Mouse (Mus musculus) ES-E14 (cell line): Measurements from ENCODE around the gene Rnf166. TPM values are rescaled to one million over a fixed set of nuclear protein-coding genes. Genes with fewer than 3 reads are reported as not detected.

Experiments used
- DNase-seq: peaks from one replicate; pipeline ENCODE4 v3.0.0-alpha.2; 2013; ENCODE audit warnings: low read depth, low spot score
- H3K27ac ChIP-seq: 2 replicates; pipeline ENCODE4 v1.5.1; 2012; ENCODE audit warnings: low read depth, mild to moderate bottlenecking, low read length, moderate library complexity, mixed read lengths; ENCODE audit not compliant: poor library complexity, insufficient read depth, severe bottlenecking
- H3K36me3 ChIP-seq: 2 replicates; pipeline ENCODE4 v1.6.1; 2012; ENCODE audit warnings: mild to moderate bottlenecking, low read length, moderate library complexity, mixed read lengths; ENCODE audit not compliant: control insufficient read depth, poor library complexity, insufficient read depth, severe bottlenecking
- H3K4me1 ChIP-seq, 2 experiments: fragments of 150-350 bp in 1 of 2; sonication (generic) in 1 of 2; 2 replicates each; pipeline ENCODE4 v1.6.1; 2012; ENCODE audit warnings: low read length in 2 of 2, mild to moderate bottlenecking in 1 of 2, mixed read lengths in 1 of 2; ENCODE audit not compliant: control insufficient read depth in 2 of 2, insufficient read depth in 2 of 2, poor library complexity in 1 of 2
- H3K4me3 ChIP-seq, 2 experiments: fragments of 150-350 bp in 1 of 2; sonication (generic) in 1 of 2; 2 replicates each; pipeline ENCODE4 v1.5.1; 2012; ENCODE audit warnings: low read length in 2 of 2, low read depth in 1 of 2, mild to moderate bottlenecking in 1 of 2, mixed read lengths in 1 of 2; ENCODE audit not compliant: insufficient read depth in 1 of 2, poor library complexity in 1 of 2, severe bottlenecking in 1 of 2
- H3K9ac ChIP-seq: 2 replicates; pipeline ENCODE4 v1.6.1; 2012; ENCODE audit warnings: low read depth, mild to moderate bottlenecking, low read length, mixed read lengths; ENCODE audit not compliant: poor library complexity, insufficient read depth, severe bottlenecking
- H3K9me3 ChIP-seq: fragments of 150-350 bp; sonication (generic); 2 replicates; pipeline ENCODE4 v1.6.1; 2012; ENCODE audit warnings: low read depth, mild to moderate bottlenecking, low read length; ENCODE audit not compliant: control insufficient read depth, insufficient read depth
- CHD2 ChIP-seq: IDR thresholded peaks from 2 replicates; pipeline ENCODE4 v1.6.1; 2014; ENCODE audit warnings: mild to moderate bottlenecking, low read depth, low read length, inconsistent platforms
- HCFC1 ChIP-seq: IDR thresholded peaks from 2 replicates; pipeline ENCODE4 v1.6.1; 2012; ENCODE audit warnings: low read length, inconsistent platforms, borderline replicate concordance; ENCODE audit not compliant: insufficient read depth
- MAFK ChIP-seq: IDR thresholded peaks from 2 replicates; pipeline ENCODE4 v1.6.1; 2014; ENCODE audit warnings: mild to moderate bottlenecking, low read depth, low read length, inconsistent platforms; ENCODE audit not compliant: insufficient read depth
- ZC3H11A ChIP-seq: IDR thresholded peaks from 2 replicates; pipeline ENCODE4 v1.6.1; 2012; ENCODE audit warnings: low read depth, mild to moderate bottlenecking, inconsistent platforms, low read length, borderline replicate concordance
- ZNF384 ChIP-seq: IDR thresholded peaks from 2 replicates; pipeline ENCODE4 v1.6.1; 2012; ENCODE audit warnings: low read depth, low read length, inconsistent platforms
- in situ Hi-C, 2 experiments: fragments of 600-800 bp; cut with MboI; formaldehyde crosslinking; loops; one replicate each; pipeline ENCODE4 v1.15.1; 2025; ENCODE audit warnings: low sequenced_read_pairs in 2 of 2, inconsistent platforms in 1 of 2; ENCODE audit not compliant: unreplicated experiment in 2 of 2
- total RNA-seq: library from RNA; depleted of rRNA; stranded (reverse); fragments of 300-350 nt; gene quantifications from 2 replicates; pipeline ENCODE4 v1.2.3, GENCODE M21; 2012

The Rnf166 gene
- total RNA-seq, 1 experiment: 10.8 TPM

DNA sequence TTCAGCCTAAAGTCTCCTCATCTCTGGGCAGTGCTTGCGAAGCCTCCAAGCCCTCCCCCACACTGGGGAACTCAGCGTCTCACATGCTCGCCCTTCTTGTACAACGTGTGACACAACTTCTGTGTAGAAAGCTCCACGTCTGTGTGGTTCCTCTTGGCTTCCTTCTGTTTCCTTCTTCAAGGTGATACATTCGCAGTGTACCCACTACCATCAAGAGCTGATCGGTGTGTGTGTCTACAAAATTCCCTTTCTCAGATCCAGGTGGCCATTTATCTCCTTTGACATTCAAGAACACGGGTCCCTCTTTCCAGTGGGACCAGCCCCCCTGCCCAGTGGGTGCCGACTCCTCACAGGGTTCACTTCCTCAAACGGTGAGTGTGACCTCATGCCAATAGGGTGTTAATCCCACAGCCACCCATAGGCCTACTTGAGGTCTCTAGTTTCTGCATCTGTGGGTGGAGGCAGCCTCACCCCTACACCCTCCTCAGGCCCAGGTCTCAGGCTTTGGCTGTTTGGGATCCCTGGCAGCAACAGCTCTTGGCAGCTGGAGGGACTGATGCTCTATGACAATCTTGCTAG, 45.7 kb downstream of the Rnf166 start:
- no peak overlapping the region for H3K27ac ChIP-seq
- in situ Hi-C loops: no loop called here
- H3K9me3 ChIP-seq: no peaks in the 10 kb centered on the region
- no peak overlapping the region for H3K4me3 ChIP-seq
- no peak for DNase-seq
- TF ChIP-seq HCFC1 (no peak), MAFK (no peak), ZNF384 (no peak), CHD2 (no peak), ZC3H11A (no peak)
- peaks cover 14% of the 10 kb centered on the region; the same call in 1 of the 2 replicates for H3K36me3 ChIP-seq
- H3K9ac ChIP-seq: no peak overlapping the region
- H3K4me1 ChIP-seq: peaks cover 3 to 21% of the 10 kb centered on the region in 2 experiments; a peak in 2 of 4 replicates

DNA sequence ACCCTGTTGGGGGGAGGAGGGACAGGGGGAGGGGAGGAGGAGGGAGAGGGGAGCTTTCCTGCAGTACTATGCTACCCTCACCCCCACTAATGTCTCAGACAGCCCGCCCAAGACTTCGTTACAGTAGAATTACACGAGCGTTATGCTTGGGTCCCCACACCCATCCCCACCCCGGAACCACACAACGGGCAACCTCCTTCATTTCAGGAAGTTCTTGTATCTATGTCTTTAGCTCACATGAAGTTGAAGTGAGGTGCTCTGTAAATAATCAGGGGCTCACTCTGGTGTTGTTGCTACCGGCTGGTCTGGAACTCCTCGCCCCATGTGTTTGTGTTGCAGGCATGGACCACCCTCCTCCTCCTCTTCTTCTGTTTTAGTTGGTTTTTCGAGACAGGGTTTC, 47.7 kb downstream of the Rnf166 start:
- DNase-seq: no peak
- Histone ChIP-seq H3K4me1 (peaks cover 3 to 26% of the 10 kb centered on the region in 2 experiments; a peak in 2 of 4 replicates), H3K9ac (no peak overlapping the region), H3K27ac (no peak overlapping the region), H3K4me3 (no peak overlapping the region), H3K36me3 (peaks cover 3% of the 10 kb centered on the region; the same call in 1 of the 2 replicates), H3K9me3 (no peaks in the 10 kb centered on the region)
- in situ Hi-C loops: no loop called here
- no peak for TF ChIP-seq HCFC1

DNA sequence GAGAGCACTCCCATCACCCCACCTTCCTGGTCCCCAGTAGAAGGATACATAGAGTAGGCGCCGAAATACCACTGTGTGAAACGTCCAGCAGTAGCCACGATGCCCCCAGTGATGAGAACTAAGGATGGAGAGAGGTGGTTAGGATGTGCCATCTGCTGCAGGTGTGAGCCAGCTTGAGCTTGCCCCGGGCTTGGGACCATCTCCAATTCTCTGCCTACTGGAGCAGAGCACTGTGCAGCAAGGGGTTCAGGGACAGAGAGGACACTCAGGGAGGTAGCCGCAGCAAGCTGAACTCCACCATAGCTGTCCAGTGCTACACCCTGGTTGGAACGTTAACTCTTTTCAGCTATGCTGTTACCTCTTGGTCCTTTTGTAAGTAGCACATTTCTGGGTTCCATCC, 48.3 kb downstream of the Rnf166 start:
- in situ Hi-C loops: no loop called here
- no peak overlapping the region for H3K27ac ChIP-seq
- H3K9ac ChIP-seq: no peak overlapping the region
- peaks cover 3 to 24% of the 10 kb centered on the region in 2 experiments; a peak in 2 of 4 replicates for H3K4me1 ChIP-seq
- H3K4me3 ChIP-seq: no peak overlapping the region
- no peak for TF ChIP-seq HCFC1
- no peak for TF ChIP-seq ZC3H11A
- TF ChIP-seq MAFK: no peak
- no peak for TF ChIP-seq ZNF384
- no peak for TF ChIP-seq CHD2
- H3K9me3 ChIP-seq: no peaks in the 10 kb centered on the region
- H3K36me3 ChIP-seq: peaks cover 3% of the 10 kb centered on the region; the same call in 1 of the 2 replicates
- no peak for DNase-seq

DNA sequence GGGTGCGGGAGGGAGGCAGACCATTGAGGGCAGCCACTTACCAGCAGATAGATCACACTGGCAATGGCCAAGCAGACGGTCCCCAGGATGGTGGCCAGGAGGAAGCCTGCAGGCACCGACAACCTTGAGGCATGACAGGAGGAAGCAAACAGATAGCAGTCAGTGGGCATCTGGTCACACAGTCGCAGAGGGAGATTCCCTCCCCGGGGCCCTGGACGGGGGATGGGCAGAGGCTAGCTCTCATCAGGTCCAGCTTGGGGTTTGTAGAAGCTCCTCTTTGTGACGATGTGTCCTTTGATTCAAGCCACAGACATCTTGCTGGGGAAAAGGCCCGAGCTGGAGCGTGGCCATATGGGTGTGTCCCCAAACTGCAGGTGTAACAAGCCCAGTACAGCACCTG, 49.7 kb downstream of the Rnf166 start:
- Histone ChIP-seq H3K27ac (no peak overlapping the region), H3K36me3 (peaks cover 3% of the 10 kb centered on the region; the same call in 1 of the 2 replicates), H3K9ac (no peak overlapping the region), H3K4me3 (no peak overlapping the region), H3K9me3 (no peaks in the 10 kb centered on the region), H3K4me1 (peaks cover 0 to 17% of the 10 kb centered on the region in 2 experiments; a peak in 2 of 4 replicates)
- in situ Hi-C loops: no loop called here
- no peak for DNase-seq
- no peak for TF ChIP-seq ZNF384
- TF ChIP-seq CHD2: no peak
- TF ChIP-seq HCFC1: no peak
- TF ChIP-seq MAFK: no peak
- no peak for TF ChIP-seq ZC3H11A

DNA sequence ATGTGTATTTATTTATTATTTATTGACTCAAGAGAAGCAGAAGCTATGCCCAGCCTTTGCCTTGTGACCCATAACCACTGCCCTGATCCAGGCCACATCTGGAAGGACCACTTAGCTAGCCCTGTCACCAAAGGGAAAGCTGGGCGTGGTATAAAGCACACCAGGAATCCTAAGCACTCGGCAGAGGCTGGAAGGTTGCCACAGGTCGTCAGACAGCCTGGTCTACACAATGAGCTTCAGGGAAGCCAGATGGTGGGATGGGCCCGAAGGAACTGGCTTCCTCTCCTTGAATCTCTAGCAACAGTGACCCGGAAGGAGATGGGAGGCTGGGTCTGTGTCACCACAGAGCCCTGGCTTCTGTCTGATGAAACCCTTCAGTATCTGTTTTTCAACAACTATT, 52.2 kb downstream of the Rnf166 start:
- no peak for TF ChIP-seq HCFC1
- no peak for TF ChIP-seq ZNF384
- H3K9ac ChIP-seq: no peak overlapping the region
- no peak for DNase-seq

More for the DNA sequence above, 52.2 kb downstream of the Rnf166 start:
- Histone ChIP-seq H3K4me1 (peaks cover 0 to 16% of the 10 kb centered on the region in 2 experiments; a peak in 2 of 4 replicates), H3K27ac (no peak overlapping the region), H3K36me3 (peaks cover 1% of the 10 kb centered on the region; the same call in 1 of the 2 replicates), H3K4me3 (no peak overlapping the region; a peak in 1 of 4 replicates), H3K9me3 (no peaks in the 10 kb centered on the region)
- in situ Hi-C loops: no loop called here
